Mouse (Mus musculus) spleen, adult 2 months (tissue): Measurements from ENCODE around the gene Slc25a3. TPM values are rescaled to one million over a fixed set of nuclear protein-coding genes. Genes with fewer than 3 reads are reported as not detected.

Experiments used
- DNase-seq, 2 experiments: peaks; one replicate each; pipeline versions ENCODE4 v3.0.0 to v3.0.0-alpha.2; 2012 to 2021; ENCODE audit warnings: low spot score in 2 of 2, low read depth in 1 of 2
- H3K27ac ChIP-seq: fragments of 200-500 bp; 2 replicates; pipeline ENCODE4 v1.5.1; 2012; ENCODE audit warnings: low read length, inconsistent platforms; ENCODE audit not compliant: insufficient read depth
- H3K27me3 ChIP-seq: fragments of 200-500 bp; 2 replicates; pipeline ENCODE4 v1.6.1; 2012; ENCODE audit warnings: mild to moderate bottlenecking, moderate library complexity, low read length, inconsistent platforms; ENCODE audit not compliant: control insufficient read depth, insufficient read depth
- H3K36me3 ChIP-seq: fragments of 200-500 bp; 2 replicates; pipeline ENCODE4 v1.6.1; 2012; ENCODE audit warnings: mild to moderate bottlenecking, low read length, inconsistent platforms; ENCODE audit not compliant: control insufficient read depth, insufficient read depth
- H3K4me1 ChIP-seq: fragments of 200-500 bp; 2 replicates; pipeline ENCODE4 v1.6.1; 2011; ENCODE audit warnings: inconsistent platforms; ENCODE audit not compliant: control insufficient read depth, insufficient read depth, insufficient read length
- H3K4me3 ChIP-seq: fragments of 200-500 bp; 2 replicates; pipeline ENCODE4 v1.5.1; 2011; ENCODE audit warnings: mild to moderate bottlenecking, inconsistent platforms; ENCODE audit not compliant: insufficient read depth, insufficient read length; ENCODE audit errors: extremely low read depth
- CTCF ChIP-seq: fragments of 200-500 bp; IDR thresholded peaks from 2 replicates; pipeline ENCODE4 v1.5.1; 2011; ENCODE audit warnings: mild to moderate bottlenecking, inconsistent platforms; ENCODE audit not compliant: insufficient read depth, insufficient read length, insufficient replicate concordance; ENCODE audit errors: extremely low read depth
- POLR2A ChIP-seq: fragments of 200-500 bp; IDR thresholded peaks from 2 replicates; pipeline ENCODE4 v1.6.1; 2011; ENCODE audit warnings: low read depth, low read length, inconsistent platforms
- WGBS: fragments of 180-500 bp; shearing (Covaris S2); methylation state at CpG from one replicate; pipeline ENCODE4 v1.1.7; 2018; 5-methylcytosine and 5-hydroxymethylcytosine counted together
- polyA plus RNA-seq: library from polyadenylated mRNA; depleted of rRNA; stranded (reverse); fragments of >200 nt; gene quantifications from 2 replicates; pipeline ENCODE4 v1.2.3, GENCODE M21; 2012; rRNA removed

The Slc25a3 gene
- polyA plus RNA-seq, 1 experiment: 173 TPM

DNA sequence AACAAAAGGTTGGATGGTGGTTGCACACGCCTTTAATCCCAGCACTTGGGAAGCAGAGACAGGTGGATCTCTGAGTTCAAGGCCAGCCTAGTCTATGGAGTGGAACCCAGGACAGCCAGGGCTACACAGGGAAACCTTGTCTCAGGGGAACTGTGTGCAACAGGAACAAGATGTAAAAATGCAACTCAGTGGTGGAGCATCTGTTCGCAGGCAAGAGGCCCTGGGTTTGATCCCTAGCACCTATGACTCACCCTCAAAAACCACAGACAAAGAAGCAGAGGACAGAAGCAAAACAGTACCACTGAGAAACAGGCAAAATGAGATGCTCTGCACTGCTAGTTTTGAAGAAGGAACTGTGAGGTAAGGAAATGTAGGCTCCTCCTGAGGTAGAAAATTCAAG lies 47.2 kb downstream of the Slc25a3 start:
- H3K27me3 ChIP-seq: no peaks in the 10 kb centered on the region
- H3K4me1 ChIP-seq: no peaks in the 10 kb centered on the region
- H3K4me3 ChIP-seq: no peak overlapping the region
- TF ChIP-seq CTCF (no peak), POLR2A (no peak)
- WGBS: 51% methylated on average over 2 of the region's 2 CpGs
- no peak overlapping the region for H3K27ac ChIP-seq
- H3K36me3 ChIP-seq: peaks cover 20% of the 10 kb centered on the region
- DNase-seq: no peak

DNA sequence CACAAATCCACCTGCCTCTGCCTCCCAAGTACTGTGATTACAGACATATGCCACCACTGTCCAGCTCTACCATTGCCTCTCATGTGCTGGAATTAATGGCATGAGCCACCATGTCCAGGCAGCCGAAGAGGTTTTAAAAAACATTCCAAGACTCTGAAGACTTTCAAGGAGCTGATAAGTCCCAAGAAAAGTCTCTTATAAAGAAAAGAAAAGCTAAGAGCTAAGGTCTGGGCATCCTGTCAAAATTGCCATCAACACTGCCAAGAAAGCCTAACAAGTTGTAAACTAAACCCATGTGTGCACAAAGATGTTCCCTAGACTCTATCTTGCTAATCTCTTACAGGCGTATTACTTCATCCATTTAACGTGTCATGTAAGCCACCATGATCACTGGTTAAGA lies 50.5 kb downstream of the Slc25a3 start:
- TF ChIP-seq POLR2A (no peak), CTCF (no peak)
- Histone ChIP-seq H3K36me3 (peaks cover 20% of the 10 kb centered on the region), H3K4me1 (no peaks in the 10 kb centered on the region), H3K4me3 (no peak overlapping the region), H3K27me3 (no peaks in the 10 kb centered on the region), H3K27ac (no peak overlapping the region)
- 92% methylated on average over 3 of the region's 3 CpGs for WGBS
- DNase-seq: no peak

DNA sequence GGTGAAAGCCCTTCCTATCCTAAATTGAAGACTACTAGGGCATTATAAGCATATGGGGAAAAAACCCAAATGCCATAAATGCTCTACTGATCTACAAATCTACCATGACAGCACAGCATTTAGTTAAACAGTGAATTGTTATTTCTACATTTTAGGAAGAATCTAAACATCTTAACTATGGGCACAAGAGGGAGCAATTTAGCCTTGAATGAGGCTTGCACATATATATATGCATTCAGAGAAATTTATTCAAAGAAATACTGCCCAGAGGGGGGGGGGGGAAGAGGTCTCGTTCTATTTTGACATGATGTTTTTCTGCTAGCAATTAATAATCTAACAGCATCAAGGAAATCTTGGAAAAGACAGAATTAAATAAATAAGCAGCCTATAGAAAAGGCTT lies 52.1 kb downstream of the Slc25a3 start:
- Histone ChIP-seq H3K4me3 (no peak overlapping the region), H3K4me1 (no peaks in the 10 kb centered on the region), H3K27me3 (no peaks in the 10 kb centered on the region), H3K36me3 (peaks cover 21% of the 10 kb centered on the region), H3K27ac (no peak overlapping the region)
- 30% methylated on average over 1 of the region's 1 CpGs for whole genome bisulfite sequencing
- TF ChIP-seq POLR2A: no peak
- no peak for TF ChIP-seq CTCF
- DNase-seq: no peak

Other genes starting within 250 kb of the Slc25a3 start
- gene Apaf1, start 41.3 kb downstream of the Slc25a3 start, polyA plus RNA-seq: 6.5 and 7.0 TPM in 2 replicates
- gene Ikbip, start 41.1 kb downstream of the Slc25a3 start, polyA plus RNA-seq: 0.55 and 1.2 TPM in 2 replicates
- gene Tmpo, start 57.3 kb upstream of the Slc25a3 start, polyA plus RNA-seq: 37.0 and 65.6 TPM in 2 replicates